ENCODE assay signal across 9 mouse cellular contexts in the genomic region with DNA sequence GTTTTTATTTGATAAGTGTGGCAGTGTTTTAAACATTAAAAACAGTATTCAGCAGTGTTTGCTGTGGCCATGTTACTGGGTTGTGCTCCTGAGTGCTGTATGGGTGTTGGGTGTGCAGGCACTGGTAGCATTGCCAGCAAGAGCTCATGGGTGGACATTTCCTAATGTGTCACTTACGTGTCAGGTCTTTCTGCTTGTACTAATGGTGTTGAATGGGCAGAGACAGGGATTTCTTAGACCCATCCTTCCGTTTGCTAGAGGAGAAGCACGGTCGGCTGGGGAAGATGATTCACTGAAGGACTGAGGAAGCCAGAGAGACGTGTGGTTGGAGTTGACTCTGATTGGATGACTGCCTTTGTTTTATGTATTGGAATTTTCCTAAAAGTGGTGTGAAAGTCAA.
DNase-seq lines count a peak whose midpoint lies in the region; ATAC-seq lines count a peak whose summit lies in the region.
"Had no signal": no experiment of that assay in that cellular context is flagged by ENCODE, and none has a peak within 500 bp of the region (broad histone marks: within the 10 kb centered on the region; RNA-seq: fewer than 3 reads in every experiment).

No protein-coding gene starts in this region.

- peak overlapping the region; percentile 38 for H3K4me3 ChIP-seq in forebrain, embryonic 14.5 days (ENCODE audit: low read depth, low read length)
- H3K4me3 ChIP-seq in neural tube, embryonic 14.5 days (ENCODE audit: low read depth, low read length) = peak overlapping the region; percentile 45
- H3K4me3 ChIP-seq in heart, embryonic 11.5 days (ENCODE audit: low read depth, low read length) = no peak overlapping the region
- no peak overlapping the region for H3K4me3 ChIP-seq in liver, embryonic 11.5 days (ENCODE audit: low read depth, low read length)
- H3K4me3 ChIP-seq: intestine, embryonic 15.5 days had no signal

- no peaks in the 10 kb centered on the region for H3K36me3 ChIP-seq in forebrain, embryonic 14.5 days (ENCODE audit: control insufficient read depth, insufficient read depth, low read length)
- no peaks in the 10 kb centered on the region for H3K36me3 ChIP-seq in neural tube, embryonic 14.5 days (ENCODE audit: control insufficient read depth, insufficient read depth, low read length)
- H3K36me3 ChIP-seq in heart, embryonic 11.5 days (ENCODE audit: control insufficient read depth, insufficient read depth, low read length) = no peaks in the 10 kb centered on the region
- peaks cover 1% of the 10 kb centered on the region; the same call in 1 of the 2 replicates for H3K36me3 ChIP-seq in liver, embryonic 11.5 days (ENCODE audit: control insufficient read depth, insufficient read depth, low read length)
- H3K36me3 ChIP-seq: intestine, embryonic 15.5 days had no signal

- 0 out of 2 replicates have a peak, but pooled peaks cover 3% of the 10 kb centered on the region for H3K4me1 ChIP-seq in forebrain, embryonic 14.5 days (ENCODE audit: control insufficient read depth, insufficient read depth, low read length)
- 0 out of 2 replicates have a peak, but pooled peaks cover 2% of the 10 kb centered on the region for H3K4me1 ChIP-seq in neural tube, embryonic 14.5 days (ENCODE audit: control insufficient read depth, insufficient read depth, low read length)
- peaks cover 5% of the 10 kb centered on the region for H3K4me1 ChIP-seq in heart, embryonic 11.5 days (ENCODE audit: control insufficient read depth, insufficient read depth, low read length)
- no peaks in the 10 kb centered on the region for H3K4me1 ChIP-seq in liver, embryonic 11.5 days (replicated peaks; ENCODE audit: control insufficient read depth, insufficient read depth, low read length)
- H3K4me1 ChIP-seq: intestine, embryonic 15.5 days had no signal

- H3K27ac ChIP-seq in forebrain, embryonic 14.5 days (ENCODE audit: low read depth, low read length) = no peak overlapping the region; the same call in 1 of the 2 replicates
- peak overlapping the region; percentile 48; the same call in 1 of the 2 replicates for H3K27ac ChIP-seq in neural tube, embryonic 14.5 days (ENCODE audit: low read depth, low read length)
- H3K27ac ChIP-seq in heart, embryonic 11.5 days (ENCODE audit: low read depth, low read length) = no peak overlapping the region
- H3K27ac ChIP-seq in liver, embryonic 11.5 days (ENCODE audit: low read depth, low read length) = no peak overlapping the region
- H3K27ac ChIP-seq: intestine, embryonic 15.5 days; macrophage had no signal

- H3K9me3 ChIP-seq in forebrain, embryonic 14.5 days (replicated peaks; ENCODE audit: control insufficient read depth, low read length) = no peaks in the 10 kb centered on the region
- H3K9me3 ChIP-seq in neural tube, embryonic 14.5 days (ENCODE audit: control insufficient read depth, low read length) = no peaks in the 10 kb centered on the region
- H3K9me3 ChIP-seq in heart, embryonic 11.5 days (replicated peaks; ENCODE audit: control insufficient read depth, low read length) = no peaks in the 10 kb centered on the region
- no peaks in the 10 kb centered on the region for H3K9me3 ChIP-seq in liver, embryonic 11.5 days (ENCODE audit: control insufficient read depth, low read length)
- H3K9me3 ChIP-seq: intestine, embryonic 15.5 days had no signal

- peak overlapping the region; percentile 50 for H3K9ac ChIP-seq in forebrain, embryonic 14.5 days (ENCODE audit: low read length)
- H3K9ac ChIP-seq in neural tube, embryonic 14.5 days (replicated peaks; ENCODE audit: low read depth, low read length) = peak overlapping the region; percentile 53
- no peak overlapping the region for H3K9ac ChIP-seq in heart, embryonic 11.5 days (ENCODE audit: low read depth, low read length)
- no peak overlapping the region for H3K9ac ChIP-seq in liver, embryonic 11.5 days (ENCODE audit: low read depth, low read length)
- H3K9ac ChIP-seq: intestine, embryonic 15.5 days had no signal

- ATAC-seq in forebrain, embryonic 14.5 days = peak; percentile 23; the same call in 1 of the 2 replicates
- ATAC-seq in neural tube, embryonic 14.5 days (ENCODE audit: low read depth) = peak; percentile 55; the same call in 1 of the 2 replicates
- ATAC-seq in heart, embryonic 11.5 days (replicated peaks; ENCODE audit: insufficient number of reproducible peaks, low FRiP score, low TSS enrichment) = no peak
- no peak for ATAC-seq in liver, embryonic 11.5 days (replicated peaks; ENCODE audit: low FRiP score)
- ATAC-seq: intestine, embryonic 15.5 days had no signal

- 75% methylated on average over 5 of the region's 5 CpGs for WGBS in forebrain, embryonic 14.5 days
- WGBS in neural tube, embryonic 14.5 days = 38% methylated on average over 5 of the region's 5 CpGs
- 81% methylated on average over 5 of the region's 5 CpGs for WGBS in heart, embryonic 11.5 days (ENCODE audit: insufficient replicate concordance)
- 81% methylated on average over 5 of the region's 5 CpGs for WGBS in liver, embryonic 11.5 days

- H3K27me3 ChIP-seq in forebrain, embryonic 14.5 days (replicated peaks; ENCODE audit: control insufficient read depth, insufficient read depth, low read length) = no peaks in the 10 kb centered on the region
- no peaks in the 10 kb centered on the region for H3K27me3 ChIP-seq in neural tube, embryonic 14.5 days (ENCODE audit: control insufficient read depth, insufficient read depth, low read length)
- no peaks in the 10 kb centered on the region for H3K27me3 ChIP-seq in heart, embryonic 11.5 days (ENCODE audit: control insufficient read depth, insufficient read depth, low read length)
- no peaks in the 10 kb centered on the region for H3K27me3 ChIP-seq in liver, embryonic 11.5 days (replicated peaks; ENCODE audit: control insufficient read depth, insufficient read depth, low read length)
- H3K27me3 ChIP-seq: intestine, embryonic 15.5 days had no signal

- peak; percentile 39 to 50 for DNase-seq in cerebellum, adult 18-20 months
- DNase-seq in forebrain, embryonic 14.5 days (ENCODE audit: low spot score) = peak; percentile 20
- DNase-seq in layer of hippocampus, adult 9-11 months = peak; percentile 17
- DNase-seq in liver, embryonic 11.5 days (ENCODE audit: low spot score) = no peak
- DNase-seq in adrenal gland, adult 8-10 months = no peak

- H3K4me2 ChIP-seq in forebrain, embryonic 14.5 days (ENCODE audit: low read length) = peak overlapping the region; percentile 48
- H3K4me2 ChIP-seq in neural tube, embryonic 14.5 days (ENCODE audit: low read depth, low read length) = peak overlapping the region; percentile 43
- H3K4me2 ChIP-seq in heart, embryonic 11.5 days = no peak overlapping the region
- no peak overlapping the region for H3K4me2 ChIP-seq in liver, embryonic 11.5 days
- H3K4me2 ChIP-seq: intestine, embryonic 15.5 days had no signal

Comparison
In these comparisons a context has a peak if more than half of its experiments do, and no peak if none do; other contexts are left out.
1. DNase-seq: peak in cerebellum, adult 18-20 months (2 of 2), forebrain, embryonic 14.5 days (single experiment) and layer of hippocampus, adult 9-11 months (single experiment); none in liver, embryonic 11.5 days (single experiment) and adrenal gland, adult 8-10 months (single experiment).
2. ATAC-seq: peak in forebrain, embryonic 14.5 days (single experiment) and neural tube, embryonic 14.5 days (single experiment); none in heart, embryonic 11.5 days (single experiment) and liver, embryonic 11.5 days (single experiment).
3. H3K4me2 ChIP-seq: peak in forebrain, embryonic 14.5 days (single experiment) and neural tube, embryonic 14.5 days (single experiment); none in heart, embryonic 11.5 days (single experiment) and liver, embryonic 11.5 days (single experiment).
4. H3K4me3 ChIP-seq: peak in forebrain, embryonic 14.5 days (single experiment) and neural tube, embryonic 14.5 days (single experiment); none in heart, embryonic 11.5 days (single experiment) and liver, embryonic 11.5 days (single experiment).
5. H3K9ac ChIP-seq: peak in forebrain, embryonic 14.5 days (single experiment) and neural tube, embryonic 14.5 days (single experiment); none in heart, embryonic 11.5 days (single experiment) and liver, embryonic 11.5 days (single experiment).